Mouse (Mus musculus) megakaryocyte-erythroid progenitor cell, adult 5-6 weeks (primary cell): ENCODE results near the gene Map2k3. TPM values are rescaled to one million over a fixed set of nuclear protein-coding genes. Genes with fewer than 3 reads are reported as not detected.
A peak's percentile ranks its signal among the peaks of the same experiment; 100 is the strongest.
"Not testable (repeated sequence)": the region's sequence is repeated elsewhere in the genome, so short reads cannot be mapped to it uniquely, and the experiment has no call there.

ENCODE experiments used
- ATAC-seq: replicated peaks from 2 replicates; pipeline ENCODE4 v1.8.0; 2016; ENCODE audit warnings: mild to moderate bottlenecking, inconsistent platforms; ENCODE audit not compliant: severe bottlenecking, poor library complexity, low FRiP score, low TSS enrichment
- total RNA-seq, 2 experiments: library from RNA; stranded (forward) in 1 of 2; stranded (reverse) in 1 of 2; fragments of 200-1000, 215-1000 nt in 1 of 2; fragments of >200 nt in 1 of 2; fragmentation: Nextera tagmentation in 1 of 2; gene quantifications; 2 replicates each; pipeline ENCODE4 v1.2.3; 2014 to 2017

Gene Map2k3
- total RNA-seq (2014; fragmentation: Nextera tagmentation) (46.0 and 52.1 TPM in 2 replicates), total RNA-seq (2017) (13.5 and 19.1 TPM in 2 replicates)

GRCm38 (mm10) chr11:60931869-60932481 lies at the start of gene Map2k3:
Gene Map2k3 (plus strand): TSS chr11:60932033.
- peak; percentile 88 for ATAC-seq

GRCm38 (mm10) chr11:60882386-60882785 lies 49.4 kb upstream of the Map2k3 start:
- ATAC-seq, result no peak

- ATAC-seq, result not testable (repeated sequence)
These were observed 44.8 kb upstream of the Map2k3 start for GRCm38 (mm10) chr11:60886986-60887385.

GRCm38 (mm10) chr11:60889861-60890260 lies 42.0 kb upstream of the Map2k3 start:
- no peak for ATAC-seq

GRCm38 (mm10) chr11:60890286-60890685 lies 41.5 kb upstream of the Map2k3 start:
- no peak for ATAC-seq

- no peak for ATAC-seq
These were observed 41.1 kb upstream of the Map2k3 start for GRCm38 (mm10) chr11:60890744-60891143.

- no peak for ATAC-seq
These were observed 35.9 kb upstream of the Map2k3 start for GRCm38 (mm10) chr11:60895915-60896314.

GRCm38 (mm10) chr11:60902001-60902400 lies 29.8 kb upstream of the Map2k3 start:
- ATAC-seq, result no peak

- ATAC-seq, result no peak
These were observed 29.3 kb upstream of the Map2k3 start for GRCm38 (mm10) chr11:60902486-60902885.

GRCm38 (mm10) chr11:60903661-60904061 lies 28.2 kb upstream of the Map2k3 start:
- ATAC-seq, result no peak

GRCm38 (mm10) chr11:60905407-60906120 lies 26.3 kb upstream of the Map2k3 start:
- no peak for ATAC-seq

GRCm38 (mm10) chr11:60906449-60906848 lies 25.4 kb upstream of the Map2k3 start:
- no peak for ATAC-seq

- no peak for ATAC-seq
These were observed 23.8 kb upstream of the Map2k3 start for GRCm38 (mm10) chr11:60908073-60908472.

- ATAC-seq, result no peak
These were observed 22.2 kb upstream of the Map2k3 start for GRCm38 (mm10) chr11:60909626-60910025.

GRCm38 (mm10) chr11:60912525-60912973 lies 19.3 kb upstream of the Map2k3 start:
- no peak for ATAC-seq

GRCm38 (mm10) chr11:60913301-60914196 lies 18.3 kb upstream of the Map2k3 start:
- ATAC-seq, result peak; percentile 86

GRCm38 (mm10) chr11:60914491-60914890 lies 17.3 kb upstream of the Map2k3 start, which contains the start of gene Natd1:
Gene Natd1 (minus strand): TSS chr11:60914750.
- ATAC-seq, result no peak

GRCm38 (mm10) chr11:60915201-60915600 lies 16.6 kb upstream of the Map2k3 start:
- no peak for ATAC-seq

- ATAC-seq, result peak; percentile 48
These were observed 11.8 kb upstream of the Map2k3 start for GRCm38 (mm10) chr11:60920021-60920420.

GRCm38 (mm10) chr11:60922195-60922594 lies 9.6 kb upstream of the Map2k3 start:
- no peak for ATAC-seq
